ENCODE assay signal across 22 mouse cellular contexts in genomic region chr1:54856502-54856901, GRCm38 (mm10).
DNase-seq lines count a peak whose midpoint lies in the region; ATAC-seq and TF ChIP-seq lines count a peak whose summit lies in the region.
"Had no signal": no experiment of that assay in that cellular context is flagged by ENCODE, and none has a peak within 500 bp of the region (broad histone marks: within the 10 kb centered on the region; RNA-seq: fewer than 3 reads in every experiment).

No protein-coding gene starts in this region.

- H3K9me3 ChIP-seq in lung, embryonic 15.5 days = no peaks in the 10 kb centered on the region
- H3K9me3 ChIP-seq in ES-E14 (ENCODE audit: control insufficient read depth, insufficient read depth, low read depth, low read length) = no peaks in the 10 kb centered on the region
- H3K9me3 ChIP-seq: embryonic facial prominence, embryonic 13.5 days; embryonic facial prominence, embryonic 15.5 days; forebrain, embryonic 10.5 days had no signal

- no peak for DNase-seq in lung, postnatal 36 days
- no peak for DNase-seq in ES-E14 (ENCODE audit: low read depth, low spot score)
- no peak for DNase-seq in layer of hippocampus, postnatal 10 days (ENCODE audit: low spot score in 2 of 2)
- DNase-seq in cerebellum, postnatal 4 days (ENCODE audit: low spot score in 2 of 2) = no peak
- DNase-seq: adrenal gland, adult 8-10 months; adrenal gland, postnatal 14 days; adrenal gland, postnatal 36 days; cerebellum, adult 11-12 months; cerebellum, adult 2 months; cerebellum, adult 9-10 months; cerebellum, postnatal 10 days; cerebellum, postnatal 25 days; embryo, embryonic 11 days had no signal

- H3K9ac ChIP-seq in lung, embryonic 15.5 days = no peak overlapping the region
- H3K9ac ChIP-seq in ES-E14 (ENCODE audit: insufficient read depth, low read depth, low read length, poor library complexity, severe bottlenecking) = no peak overlapping the region
- H3K9ac ChIP-seq: embryonic facial prominence, embryonic 13.5 days; embryonic facial prominence, embryonic 15.5 days had no signal

- WGBS in lung, embryonic 15.5 days = 87% methylated on average over 7 of the region's 7 CpGs

- 0 out of 2 replicates have a peak, but pooled peaks have one; percentile 8 for ATAC-seq in lung, embryonic 15.5 days (ENCODE audit: borderline replicate concordance, extremely low read depth, low FRiP score, low TSS enrichment)
- ATAC-seq: activated CD4-positive, CD25-positive, alpha-beta regulatory T cell, adult 4 months; forebrain, embryonic 14.5 days; forebrain, embryonic 16.5 days; Patski had no signal

- H3K27me3 ChIP-seq in lung, embryonic 15.5 days = no peaks in the 10 kb centered on the region
- H3K27me3 ChIP-seq: embryonic facial prominence, embryonic 13.5 days; embryonic facial prominence, embryonic 15.5 days; Patski had no signal

- H3K4me2 ChIP-seq in lung, embryonic 15.5 days = no peak overlapping the region
- H3K4me2 ChIP-seq: embryonic facial prominence, embryonic 13.5 days; embryonic facial prominence, embryonic 15.5 days had no signal

- H3K36me3 ChIP-seq in lung, embryonic 15.5 days = no peaks in the 10 kb centered on the region
- H3K36me3 ChIP-seq in ES-E14 (ENCODE audit: control insufficient read depth, insufficient read depth, low read length, poor library complexity, severe bottlenecking) = no peaks in the 10 kb centered on the region
- H3K36me3 ChIP-seq: embryonic facial prominence, embryonic 13.5 days; embryonic facial prominence, embryonic 15.5 days; forebrain, embryonic 10.5 days had no signal

- H3K4me3 ChIP-seq in lung, embryonic 15.5 days = no peak overlapping the region
- no peak overlapping the region for H3K4me3 ChIP-seq in ES-E14 (ENCODE audit: insufficient read depth in 1 of 2, low read depth in 1 of 2, low read length in 2 of 2, poor library complexity in 1 of 2, severe bottlenecking in 1 of 2)
- H3K4me3 ChIP-seq: embryonic facial prominence, embryonic 13.5 days; embryonic facial prominence, embryonic 15.5 days; erythroblast, embryonic 14.5 days; forebrain, embryonic 10.5 days had no signal

- in situ Hi-C loops in ES-E14 (cut with MboI; ENCODE audit: low sequenced_read_pairs in 2 of 2, unreplicated experiment in 2 of 2) = no loop called here

- H3K27ac ChIP-seq in lung, embryonic 15.5 days = no peak overlapping the region
- H3K27ac ChIP-seq in ES-E14 (ENCODE audit: insufficient read depth, low read depth, low read length, poor library complexity, severe bottlenecking) = no peak overlapping the region
- H3K27ac ChIP-seq: embryonic facial prominence, embryonic 13.5 days; embryonic facial prominence, embryonic 15.5 days; forebrain, embryonic 10.5 days had no signal

- no peaks in the 10 kb centered on the region for H3K4me1 ChIP-seq in lung, embryonic 15.5 days
- no peaks in the 10 kb centered on the region; a peak in 1 of 4 replicates for H3K4me1 ChIP-seq in ES-E14 (ENCODE audit: control insufficient read depth in 2 of 2, insufficient read depth in 2 of 2, low read length in 2 of 2, poor library complexity in 1 of 2)

TF ChIP-seq in ES-E14, 5 proteins besides CTCF, POLR2A, EP300 and RAD21:
- TF ChIP-seq HCFC1 (IDR thresholded peaks at IDR 0.05; ENCODE audit: borderline replicate concordance, insufficient read depth, low read length) = no peak
- no peak for TF ChIP-seq ZNF384 (IDR thresholded peaks at IDR 0.05; ENCODE audit: low read depth, low read length)
- TF ChIP-seq MAFK (IDR thresholded peaks at IDR 0.05; ENCODE audit: insufficient read depth, low read depth, low read length) = peak; percentile 91
- no peak for TF ChIP-seq ZC3H11A (IDR thresholded peaks at IDR 0.05; ENCODE audit: borderline replicate concordance, low read depth, low read length)
